Mouse (Mus musculus) brain, embryonic 18.5 days (tissue): ENCODE data around the gene Gtf2h3.

Experiments used
- DNase-seq: peaks from one replicate; pipeline ENCODE4 v3.0.0-alpha.2; 2012; ENCODE audit warnings: low read depth, low spot score

Gene Gtf2h3

GRCm38 (mm10) chr5:124636694-124637093, 57.8 kb downstream of the Gtf2h3 start:
- no peak for DNase-seq

- no peak for DNase-seq
Observed at GRCm38 (mm10) chr5:124637300-124637699, 58.4 kb downstream of the Gtf2h3 start.

- DNase-seq, result no peak
Observed at GRCm38 (mm10) chr5:124637836-124638235, 58.9 kb downstream of the Gtf2h3 start.
